Mouse (Mus musculus) embryonic facial prominence, embryonic 14.5 days (tissue): ENCODE results near the gene Slc25a13. TPM values are rescaled to one million over a fixed set of nuclear protein-coding genes. Genes with fewer than 3 reads are reported as not detected.

Experiments used
- ATAC-seq: fragments of 200-750 bp; cut with Nextera tagmentation; 2 replicates; pipeline ENCODE4 v1.8.0; 2017; ENCODE audit warnings: low read depth, moderate number of reproducible peaks, moderate TSS enrichment
- DNase-seq: peaks from one replicate; pipeline ENCODE4 v3.0.0-alpha.2; 2015; ENCODE audit warnings: low spot score
- H3K27ac ChIP-seq: fragments of 300-500 bp; sonication (generic); replicated peaks from 2 replicates; pipeline ENCODE4 v1.5.1; 2014; ENCODE audit warnings: low read depth, mild to moderate bottlenecking, low read length, moderate library complexity
- H3K27me3 ChIP-seq: fragments of 300-500 bp; sonication (generic); replicated peaks from 2 replicates; pipeline ENCODE4 v1.6.1; 2014; ENCODE audit warnings: low read length; ENCODE audit not compliant: control insufficient read depth, insufficient read depth
- H3K36me3 ChIP-seq: fragments of 300-500 bp; sonication (generic); 2 replicates; pipeline ENCODE4 v1.6.1; 2014; ENCODE audit warnings: low read length, mixed read lengths; ENCODE audit not compliant: control insufficient read depth, insufficient read depth
- H3K4me1 ChIP-seq: fragments of 300-500 bp; sonication (generic); 2 replicates; pipeline ENCODE4 v1.6.1; 2014; ENCODE audit warnings: antibody characterized with exemption, low read length; ENCODE audit not compliant: control insufficient read depth, insufficient read depth
- H3K4me2 ChIP-seq: fragments of 300-500 bp; sonication (generic); 2 replicates; pipeline ENCODE4 v1.6.1; 2014; ENCODE audit warnings: low read depth, mild to moderate bottlenecking, low read length, moderate library complexity, mixed read lengths
- H3K4me3 ChIP-seq: fragments of 300-500 bp; sonication (generic); 2 replicates; pipeline ENCODE4 v1.5.1; 2014; ENCODE audit warnings: low read depth, mild to moderate bottlenecking, low read length
- H3K9ac ChIP-seq: fragments of 300-500 bp; sonication (generic); 2 replicates; pipeline ENCODE4 v1.6.1; 2014; ENCODE audit warnings: low read depth, mild to moderate bottlenecking, low read length, moderate library complexity, mixed read lengths
- H3K9me3 ChIP-seq: fragments of 300-500 bp; sonication (generic); 2 replicates; pipeline ENCODE4 v1.6.1; 2016; ENCODE audit warnings: low read length; ENCODE audit not compliant: control insufficient read depth
- WGBS: fragments of 180-500 bp; shearing (Covaris S2); extraction: QIAGEN DNeasy Blood & Tissue Kit; methylation state at CpG from one replicate; pipeline ENCODE4 v1.1.7; 2014; 5-methylcytosine and 5-hydroxymethylcytosine counted together
- polyA plus RNA-seq: library from polyadenylated mRNA; unstranded; fragments of >200 nt; fragmentation: Nextera tagmentation; extraction: Ambion mirVana; gene quantifications from 2 replicates; pipeline ENCODE4 v1.2.1, GENCODE M21; 2014

The Slc25a13 gene
- polyA plus RNA-seq, 1 experiment from 2014 or later = 16.9 TPM

- no peaks in the 10 kb centered on the region for H3K27me3 ChIP-seq
- no peak overlapping the region for H3K9ac ChIP-seq
- peak; percentile 77 for DNase-seq
- WGBS = 71% methylated on average over 11 of the region's 11 CpGs
- no peak overlapping the region for H3K4me3 ChIP-seq
- H3K9me3 ChIP-seq = no peaks in the 10 kb centered on the region
- ATAC-seq = peak; percentile 57; the same call in 1 of the 2 replicates
- no peak overlapping the region for H3K27ac ChIP-seq
- 0 out of 2 replicates have a peak, but pooled peaks cover under 1% of the 10 kb centered on the region for H3K4me1 ChIP-seq
- no peak overlapping the region for H3K4me2 ChIP-seq
- H3K36me3 ChIP-seq = no peaks in the 10 kb centered on the region
Measured at GRCm38 (mm10) chr6:6168566-6169134, 48.3 kb downstream of the Slc25a13 start.

- no peaks in the 10 kb centered on the region for H3K36me3 ChIP-seq
- 88% methylated on average over 10 of the region's 10 CpGs for WGBS
Measured at GRCm38 (mm10) chr6:6167339-6168126, 49.4 kb downstream of the Slc25a13 start.

GRCm38 (mm10) chr6:6162993-6163623 lies 53.9 kb downstream of the Slc25a13 start:
- ATAC-seq (peak; percentile 53), DNase-seq (peak; percentile 61)
- H3K9ac ChIP-seq = no peak overlapping the region
- no peak overlapping the region for H3K4me2 ChIP-seq
- no peaks in the 10 kb centered on the region for H3K27me3 ChIP-seq
- no peak overlapping the region for H3K27ac ChIP-seq
- H3K4me3 ChIP-seq = no peak overlapping the region
- H3K36me3 ChIP-seq = no peaks in the 10 kb centered on the region
- no peaks in the 10 kb centered on the region for H3K9me3 ChIP-seq
- peaks cover 13% of the 10 kb centered on the region for H3K4me1 ChIP-seq
- 78% methylated on average over 7 of the region's 7 CpGs for WGBS

More at GRCm38 (mm10) chr6:6167339-6168126, 49.4 kb downstream of the Slc25a13 start:
- H3K4me3 ChIP-seq = no peak overlapping the region
- H3K9me3 ChIP-seq = no peaks in the 10 kb centered on the region
- H3K4me1 ChIP-seq = no peaks in the 10 kb centered on the region
- H3K4me2 ChIP-seq = no peak overlapping the region
- no peaks in the 10 kb centered on the region for H3K27me3 ChIP-seq
- ATAC-seq = no peak
- no peak for DNase-seq
- no peak overlapping the region for H3K9ac ChIP-seq
- no peak overlapping the region for H3K27ac ChIP-seq

- no peaks in the 10 kb centered on the region for H3K27me3 ChIP-seq
- H3K27ac ChIP-seq = no peak overlapping the region
- no peaks in the 10 kb centered on the region for H3K36me3 ChIP-seq
- ATAC-seq = no peak
- no peak overlapping the region for H3K4me3 ChIP-seq
- H3K9ac ChIP-seq = no peak overlapping the region
- no peak for DNase-seq
- no peaks in the 10 kb centered on the region for H3K9me3 ChIP-seq
- H3K4me2 ChIP-seq = no peak overlapping the region
- WGBS = 65% methylated on average over 6 of the region's 6 CpGs
- H3K4me1 ChIP-seq = peaks cover 13% of the 10 kb centered on the region
Measured at GRCm38 (mm10) chr6:6162146-6162545, 54.8 kb downstream of the Slc25a13 start.

GRCm38 (mm10) chr6:6160645-6161426 lies 56.1 kb downstream of the Slc25a13 start:
- Histone ChIP-seq H3K9me3 (no peaks in the 10 kb centered on the region), H3K4me1 (peaks cover 13% of the 10 kb centered on the region), H3K27ac (no peak overlapping the region), H3K4me3 (no peak overlapping the region), H3K9ac (no peak overlapping the region), H3K36me3 (no peaks in the 10 kb centered on the region), H3K4me2 (no peak overlapping the region), H3K27me3 (no peaks in the 10 kb centered on the region)
- ATAC-seq = no peak
- DNase-seq = no peak
- 87% methylated on average over 7 of the region's 7 CpGs for WGBS

- WGBS = 15% methylated on average over 6 of the region's 7 CpGs
- H3K36me3 ChIP-seq = no peaks in the 10 kb centered on the region
- DNase-seq (peak; percentile 75), ATAC-seq (peak; percentile 68; the same call in 1 of the 2 replicates)
- H3K4me1 ChIP-seq = peaks cover 13% of the 10 kb centered on the region
- no peak overlapping the region for H3K4me3 ChIP-seq
- H3K9me3 ChIP-seq = no peaks in the 10 kb centered on the region
- H3K4me2 ChIP-seq = no peak overlapping the region
- H3K9ac ChIP-seq = no peak overlapping the region
- H3K27me3 ChIP-seq = no peaks in the 10 kb centered on the region
- H3K27ac ChIP-seq = no peak overlapping the region
Measured at GRCm38 (mm10) chr6:6159221-6159859, 57.6 kb downstream of the Slc25a13 start.

- Histone ChIP-seq H3K27me3 (no peaks in the 10 kb centered on the region), H3K27ac (no peak overlapping the region), H3K4me3 (no peak overlapping the region), H3K4me1 (no peaks in the 10 kb centered on the region), H3K9ac (no peak overlapping the region), H3K4me2 (no peak overlapping the region), H3K9me3 (no peaks in the 10 kb centered on the region), H3K36me3 (0 out of 2 replicates have a peak, but pooled peaks cover 6% of the 10 kb centered on the region)
- ATAC-seq = no peak
- DNase-seq = peak; percentile 45
- WGBS = 57% methylated on average over 10 of the region's 10 CpGs
Measured at GRCm38 (mm10) chr6:6153426-6153825, 63.5 kb downstream of the Slc25a13 start.

GRCm38 (mm10) chr6:6150811-6151210 lies 66.2 kb downstream of the Slc25a13 start:
- WGBS = 87% methylated on average over 6 of the region's 6 CpGs
- DNase-seq (no peak), ATAC-seq (no peak)
- H3K27ac ChIP-seq = no peak overlapping the region
- no peak overlapping the region for H3K4me2 ChIP-seq
- H3K27me3 ChIP-seq = no peaks in the 10 kb centered on the region
- no peak overlapping the region for H3K9ac ChIP-seq
- no peaks in the 10 kb centered on the region for H3K4me1 ChIP-seq
- H3K9me3 ChIP-seq = no peaks in the 10 kb centered on the region
- no peak overlapping the region for H3K4me3 ChIP-seq
- peaks cover 11% of the 10 kb centered on the region; the same call in 1 of the 2 replicates for H3K36me3 ChIP-seq
